Mouse (Mus musculus) CH12.LX (cell line): ENCODE data around the gene Os9.

ENCODE experiments used
- CHD2 ChIP-seq: IDR thresholded peaks from 2 replicates; pipeline ENCODE4 v1.6.1; 2011; ENCODE audit warnings: low read length, improper control_type of control experiment
- JUN ChIP-seq: IDR thresholded peaks from 2 replicates; pipeline ENCODE4 v1.6.1; 2011; ENCODE audit warnings: low read depth, mild to moderate bottlenecking, low read length, improper control_type of control experiment, moderate library complexity; ENCODE audit not compliant: insufficient read depth
- MAFK ChIP-seq: IDR thresholded peaks from 2 replicates; pipeline ENCODE4 v1.6.1; 2011; ENCODE audit warnings: low read length, improper control_type of control experiment; ENCODE audit not compliant: insufficient replicate concordance

DNA sequence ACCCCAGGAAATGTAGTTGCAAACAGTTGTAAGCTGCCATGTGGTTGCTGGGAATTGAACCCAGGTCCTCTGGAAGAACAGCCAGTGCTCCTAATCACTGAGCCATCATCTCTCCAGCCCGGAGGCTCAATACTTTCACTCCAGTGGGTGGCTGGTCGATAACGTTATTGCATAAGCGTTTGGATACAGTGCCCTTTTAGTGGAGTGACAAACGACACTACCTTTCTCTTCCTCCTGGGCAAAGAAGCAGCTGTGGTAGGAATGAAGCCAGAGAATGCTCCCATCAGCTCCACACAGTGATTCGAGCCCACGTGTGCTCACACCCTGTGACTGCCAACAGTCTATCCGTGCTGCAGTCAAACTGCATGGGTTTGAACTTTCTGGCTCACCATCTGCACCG is 49.7 kb downstream of the Os9 start:
- TF ChIP-seq JUN, result no peak
- no peak for TF ChIP-seq CHD2
- TF ChIP-seq MAFK, result no peak
